Mouse (Mus musculus): Measurements from ENCODE around the gene Mboat7. TPM values are rescaled to one million over a fixed set of nuclear protein-coding genes. Genes with fewer than 3 reads are reported as not detected.
"Not testable (repeated sequence)": the region's sequence is repeated elsewhere in the genome, so short reads cannot be mapped to it uniquely, and the experiment has no call there.

The Mboat7 gene
- total RNA-seq (2017), result 87.5 and 100 TPM in 2 replicates

GRCm38 (mm10) chr7:3692987-3693808, at the start of gene Mboat7:
Mboat7 (minus strand) TSS chr7:3693523.
- peak; percentile 72 for ATAC-seq (ENCODE audit: extremely low read depth, insufficient number of reproducible peaks, low FRiP score, poor library complexity, severe bottlenecking)

- ATAC-seq (ENCODE audit: extremely low read depth, insufficient number of reproducible peaks, low FRiP score, poor library complexity, severe bottlenecking), result not testable (repeated sequence)
Measured at GRCm38 (mm10) chr7:3732675-3733074, 39.4 kb upstream of the Mboat7 start.

- peak; percentile 64 for ATAC-seq (ENCODE audit: extremely low read depth, insufficient number of reproducible peaks, low FRiP score, poor library complexity, severe bottlenecking)
Measured at GRCm38 (mm10) chr7:3725459-3725858, 32.1 kb upstream of the Mboat7 start.

- ATAC-seq (ENCODE audit: extremely low read depth, insufficient number of reproducible peaks, low FRiP score, poor library complexity, severe bottlenecking), result peak; percentile 63; the same call in 1 of the 2 replicates
Measured at GRCm38 (mm10) chr7:3720268-3720667, 26.9 kb upstream of the Mboat7 start, which contains the start of gene Pirb. Pirb (minus strand) TSS chr7:3720391.

GRCm38 (mm10) chr7:3715249-3715648, 21.9 kb upstream of the Mboat7 start:
- ATAC-seq (ENCODE audit: extremely low read depth, insufficient number of reproducible peaks, low FRiP score, poor library complexity, severe bottlenecking), result no peak

- no peak for ATAC-seq (ENCODE audit: extremely low read depth, insufficient number of reproducible peaks, low FRiP score, poor library complexity, severe bottlenecking)
Measured at GRCm38 (mm10) chr7:3712264-3712942, 19.1 kb upstream of the Mboat7 start.

GRCm38 (mm10) chr7:3709000-3709399, 15.7 kb upstream of the Mboat7 start:
- ATAC-seq (ENCODE audit: extremely low read depth, insufficient number of reproducible peaks, low FRiP score, poor library complexity, severe bottlenecking), result no peak

- ATAC-seq (ENCODE audit: extremely low read depth, insufficient number of reproducible peaks, low FRiP score, poor library complexity, severe bottlenecking), result not testable (repeated sequence)
Measured at GRCm38 (mm10) chr7:3708447-3708980, 15.2 kb upstream of the Mboat7 start.

GRCm38 (mm10) chr7:3707568-3708413, 14.5 kb upstream of the Mboat7 start:
- no peak for ATAC-seq (ENCODE audit: extremely low read depth, insufficient number of reproducible peaks, low FRiP score, poor library complexity, severe bottlenecking)

GRCm38 (mm10) chr7:3707027-3707426, 13.7 kb upstream of the Mboat7 start:
- ATAC-seq (ENCODE audit: extremely low read depth, insufficient number of reproducible peaks, low FRiP score, poor library complexity, severe bottlenecking), result peak; percentile 63

GRCm38 (mm10) chr7:3706343-3706934, 13.1 kb upstream of the Mboat7 start:
- no peak for ATAC-seq (ENCODE audit: extremely low read depth, insufficient number of reproducible peaks, low FRiP score, poor library complexity, severe bottlenecking)

GRCm38 (mm10) chr7:3705911-3706310, 12.6 kb upstream of the Mboat7 start:
- no peak for ATAC-seq (ENCODE audit: extremely low read depth, insufficient number of reproducible peaks, low FRiP score, poor library complexity, severe bottlenecking)

- not testable (repeated sequence) for ATAC-seq (ENCODE audit: extremely low read depth, insufficient number of reproducible peaks, low FRiP score, poor library complexity, severe bottlenecking)
Measured at GRCm38 (mm10) chr7:3705461-3705860, 12.1 kb upstream of the Mboat7 start.

GRCm38 (mm10) chr7:3704475-3704874, 11.2 kb upstream of the Mboat7 start:
- no peak for ATAC-seq (ENCODE audit: extremely low read depth, insufficient number of reproducible peaks, low FRiP score, poor library complexity, severe bottlenecking)

GRCm38 (mm10) chr7:3703879-3704441, 10.6 kb upstream of the Mboat7 start, which contains the start of gene Rps9:
Rps9 (plus strand) TSS chr7:3703993.
- ATAC-seq (ENCODE audit: extremely low read depth, insufficient number of reproducible peaks, low FRiP score, poor library complexity, severe bottlenecking), result peak; percentile 86

GRCm38 (mm10) chr7:3703148-3703878, 10.0 kb upstream of the Mboat7 start:
- no peak for ATAC-seq (ENCODE audit: extremely low read depth, insufficient number of reproducible peaks, low FRiP score, poor library complexity, severe bottlenecking)

- ATAC-seq (ENCODE audit: extremely low read depth, insufficient number of reproducible peaks, low FRiP score, poor library complexity, severe bottlenecking), result no peak
Measured at GRCm38 (mm10) chr7:3698471-3698870, 5.1 kb upstream of the Mboat7 start.

- not testable (repeated sequence) for ATAC-seq (ENCODE audit: extremely low read depth, insufficient number of reproducible peaks, low FRiP score, poor library complexity, severe bottlenecking)
Measured at GRCm38 (mm10) chr7:3694949-3695305, 1.6 kb upstream of the Mboat7 start.

Measured in neutrophil, adult 5-6 weeks (primary cell).